Mouse (Mus musculus) small intestine, adult 2 months (tissue): Measurements from ENCODE around the gene Cstf2t.

Experiments
- CTCF ChIP-seq: fragments of 200-500 bp; IDR thresholded peaks from 2 replicates; pipeline ENCODE4 v1.5.1; 2012; ENCODE audit warnings: low read depth, mild to moderate bottlenecking, control low read depth, inconsistent platforms, low read length, moderate library complexity, mixed read lengths; ENCODE audit not compliant: insufficient replicate concordance, insufficient read length; ENCODE audit errors: extremely low read depth
- POLR2A ChIP-seq: fragments of 200-500 bp; IDR thresholded peaks from 2 replicates; pipeline ENCODE4 v1.6.1; 2012; ENCODE audit warnings: low read depth, mild to moderate bottlenecking, control low read depth, inconsistent platforms, low read length, moderate library complexity

DNA sequence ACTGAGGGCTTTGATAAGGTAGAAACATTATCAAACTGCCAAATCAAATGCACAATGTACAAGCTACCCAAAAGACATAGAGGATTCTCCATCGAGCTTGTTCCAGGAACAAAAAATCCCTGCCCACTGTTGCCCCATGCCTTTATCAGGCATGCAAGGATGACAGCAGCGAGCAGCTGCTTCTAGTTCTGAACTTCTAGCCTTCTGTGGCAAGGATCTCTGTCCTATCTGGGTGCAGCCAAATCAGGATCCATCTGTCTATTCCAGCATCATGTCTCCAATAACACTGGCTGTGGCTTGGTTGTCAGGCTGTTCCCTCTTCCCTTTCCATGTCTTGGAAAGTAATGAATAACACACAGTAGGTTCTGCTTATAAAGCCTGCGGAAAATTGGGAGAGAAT lies 42.0 kb downstream of the Cstf2t start:
- TF ChIP-seq CTCF (no peak), POLR2A (no peak)
